Mouse (Mus musculus) kidney, adult 2 months (tissue): ENCODE results near the gene Zfp36l2.

Source experiments
- CTCF ChIP-seq: fragments of 200-500 bp; conservative IDR thresholded peaks from 2 replicates; pipeline ENCODE4 v1.5.1; 2011; ENCODE audit warnings: low read depth, mild to moderate bottlenecking, control low read depth, low read length, moderate library complexity, mixed read lengths; ENCODE audit not compliant: insufficient read depth, insufficient read length
- POLR2A ChIP-seq: fragments of 200-500 bp; IDR thresholded peaks from one replicate; pipeline ENCODE4 v1.6.1; 2011; ENCODE audit warnings: low read depth, low read length, control low read depth

DNA sequence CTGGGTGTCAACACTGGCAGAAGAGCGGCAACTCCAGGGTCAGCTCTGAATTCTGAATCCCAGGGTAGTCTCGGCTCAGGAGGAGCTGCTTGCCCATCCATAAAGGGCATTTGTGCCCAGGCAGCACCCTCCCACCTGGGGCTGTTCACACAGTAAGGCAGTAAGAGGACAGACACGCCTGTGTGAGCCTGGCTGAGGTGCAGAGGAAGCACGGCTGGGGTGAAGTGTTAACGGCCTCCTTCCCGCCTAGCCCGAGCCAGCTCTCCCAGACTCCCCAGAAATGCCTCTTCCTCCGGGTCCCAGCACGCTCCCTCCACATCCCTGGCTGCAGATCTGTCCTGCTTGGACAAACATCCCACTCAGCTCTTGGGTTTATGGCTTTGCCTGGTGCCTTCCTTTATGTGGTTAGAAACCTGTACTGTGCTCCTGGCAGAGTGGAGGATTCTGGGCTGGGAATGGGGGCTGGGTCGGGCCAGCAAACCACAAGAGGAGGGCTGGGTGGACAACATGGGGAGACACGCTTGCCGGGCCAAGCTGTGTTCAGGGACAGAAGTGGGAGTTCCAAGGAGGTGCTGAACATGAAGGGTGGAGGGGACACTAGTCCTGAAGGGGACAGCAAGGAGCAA is 44.4 kb downstream of the Zfp36l2 start:
- TF ChIP-seq POLR2A (no peak), CTCF (no peak)
